Mouse (Mus musculus): ENCODE results near the gene Prelid1. TPM values are rescaled to one million over a fixed set of nuclear protein-coding genes. Genes with fewer than 3 reads are reported as not detected.

Gene Prelid1
- total and polyA plus RNA-seq, 3 experiments = 325 to 826 (median 733) TPM

GRCm38 (mm10) chr13:55361974-55362452 lies 41.7 kb downstream of the Prelid1 start:
- TF ChIP-seq GATA2 (IDR thresholded peaks at IDR 0.05; ENCODE audit: borderline replicate concordance, low read depth, low read length) = no peak
- TF ChIP-seq CTCF (IDR thresholded peaks at IDR 0.05; ENCODE audit: low read depth, low read length) = no peak
- TF ChIP-seq GATA1 (IDR thresholded peaks at IDR 0.05; ENCODE audit: borderline replicate concordance, low read length) = no peak
- TF ChIP-seq POLR2AphosphoS5 (IDR thresholded peaks at IDR 0.05; ENCODE audit: insufficient replicate concordance, low read depth, low read length) = no peak
- Histone ChIP-seq H3K4me1 (ENCODE audit: insufficient read depth, low read depth, low read length) (peaks cover 48% of the 10 kb centered on the region), H3K4me3 (ENCODE audit: low read depth, low read length) (peak overlapping the region; percentile 100), H3K36me3 (replicated peaks) (peaks cover 44% of the 10 kb centered on the region), H3K9me3 (replicated peaks) (no peaks in the 10 kb centered on the region), H3K27me3 (ENCODE audit: insufficient read depth, low read length) (no peaks in the 10 kb centered on the region; the same call in 1 of the 2 replicates)
- DNase-seq (ENCODE audit: low spot score) = no peak
- no peak for ATAC-seq (ENCODE audit: extremely low read depth, insufficient number of reproducible peaks, low FRiP score, poor library complexity, severe bottlenecking)

GRCm38 (mm10) chr13:55362453-55363060 lies 42.3 kb downstream of the Prelid1 start, which contains the start of gene Lman2:
Lman2 (minus strand) TSS chr13:55362783.
- H3K4me1 ChIP-seq (ENCODE audit: insufficient read depth, low read depth, low read length) = peaks cover 46% of the 10 kb centered on the region

GRCm38 (mm10) chr13:55368401-55368800 lies 48.1 kb downstream of the Prelid1 start:
- peaks cover 7% of the 10 kb centered on the region for H3K36me3 ChIP-seq (replicated peaks)

More at GRCm38 (mm10) chr13:55362453-55363060, 42.3 kb downstream of the Prelid1 start, which contains the start of gene Lman2:
- ATAC-seq (ENCODE audit: extremely low read depth, insufficient number of reproducible peaks, low FRiP score, poor library complexity, severe bottlenecking) = peak; percentile 94
- Histone ChIP-seq H3K4me3 (ENCODE audit: low read depth, low read length) (peak within 1 kb of the TSS; percentile 100), H3K9me3 (replicated peaks) (no peaks in the 10 kb centered on the region), H3K36me3 (replicated peaks) (peaks cover 38% of the 10 kb centered on the region), H3K27me3 (ENCODE audit: insufficient read depth, low read length) (no peaks in the 10 kb centered on the region; the same call in 1 of the 2 replicates)
- peak; percentile 89 for DNase-seq (ENCODE audit: low spot score)
- no peak for TF ChIP-seq TAL1 (conservative IDR thresholded peaks at IDR 0.05; ENCODE audit: low read depth, low read length)

DNA sequence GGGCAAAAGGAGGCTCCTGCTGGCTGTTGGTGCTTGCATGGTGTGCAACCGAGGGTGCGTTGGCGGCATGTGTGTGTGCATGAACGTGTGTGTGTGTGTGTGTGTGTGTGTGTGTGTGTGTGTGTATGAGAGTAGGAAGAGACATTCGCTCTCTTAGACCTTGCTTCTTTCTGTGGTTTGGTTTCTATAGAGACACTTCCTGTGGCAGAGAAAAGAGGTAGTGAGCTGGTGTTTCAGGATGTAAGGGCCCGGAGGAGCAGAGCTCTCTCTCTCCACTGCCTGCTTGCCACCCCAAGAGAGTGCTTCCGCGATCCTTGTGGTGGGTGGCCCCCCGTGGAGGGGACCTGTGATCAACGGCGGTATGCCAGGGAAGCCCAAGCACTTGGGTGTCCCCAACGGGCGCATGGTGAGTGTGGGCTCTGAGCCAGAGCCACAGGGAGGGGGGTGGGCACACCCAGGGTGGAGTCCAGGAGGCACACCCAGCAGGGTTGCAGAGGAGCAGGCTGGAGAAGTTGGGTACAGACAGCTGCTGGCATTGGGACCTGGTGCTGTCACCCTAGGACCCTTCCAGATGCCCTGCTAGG lies 49.3 kb downstream of the Prelid1 start, which contains the start of gene Rgs14:
TSS of gene Rgs14 (plus strand) at position 202 of the 584 bp plus-strand sequence.
- peak; percentile 84 for DNase-seq (ENCODE audit: low spot score)
- peak within 1 kb of the TSS; percentile 72 for H3K4me3 ChIP-seq (ENCODE audit: low read depth, low read length)

More at GRCm38 (mm10) chr13:55368401-55368800, 48.1 kb downstream of the Prelid1 start:
- Histone ChIP-seq H3K27me3 (ENCODE audit: insufficient read depth, low read length) (peaks cover 27% of the 10 kb centered on the region; the same call in 1 of the 2 replicates), H3K9me3 (replicated peaks) (no peaks in the 10 kb centered on the region), H3K4me1 (ENCODE audit: insufficient read depth, low read depth, low read length) (peaks cover 49% of the 10 kb centered on the region), H3K4me3 (ENCODE audit: low read depth, low read length) (no peak overlapping the region)
- DNase-seq (ENCODE audit: low spot score) (no peak), ATAC-seq (ENCODE audit: extremely low read depth, insufficient number of reproducible peaks, low FRiP score, poor library complexity, severe bottlenecking) (no peak)
- TF ChIP-seq CTCF (IDR thresholded peaks at IDR 0.05; ENCODE audit: low read depth, low read length) = no peak
- TF ChIP-seq GATA2 (IDR thresholded peaks at IDR 0.05; ENCODE audit: borderline replicate concordance, low read depth, low read length) = no peak
- no peak for TF ChIP-seq GATA1 (IDR thresholded peaks at IDR 0.05; ENCODE audit: borderline replicate concordance, low read length)
- no peak for TF ChIP-seq TAL1 (conservative IDR thresholded peaks at IDR 0.05; ENCODE audit: low read depth, low read length)
- no peak for TF ChIP-seq POLR2AphosphoS5 (IDR thresholded peaks at IDR 0.05; ENCODE audit: insufficient replicate concordance, low read depth, low read length)

GRCm38 (mm10) chr13:55370234-55370633 lies 49.9 kb downstream of the Prelid1 start:
- Histone ChIP-seq H3K36me3 (replicated peaks) (peaks cover 11% of the 10 kb centered on the region), H3K9me3 (replicated peaks) (no peaks in the 10 kb centered on the region), H3K4me3 (ENCODE audit: low read depth, low read length) (peak overlapping the region; percentile 72), H3K27me3 (ENCODE audit: insufficient read depth, low read length) (peaks cover 38% of the 10 kb centered on the region), H3K4me1 (ENCODE audit: insufficient read depth, low read depth, low read length) (peaks cover 49% of the 10 kb centered on the region)
- ATAC-seq (ENCODE audit: extremely low read depth, insufficient number of reproducible peaks, low FRiP score, poor library complexity, severe bottlenecking) (no peak), DNase-seq (ENCODE audit: low spot score) (no peak)
- TF ChIP-seq POLR2AphosphoS5 (IDR thresholded peaks at IDR 0.05; ENCODE audit: insufficient replicate concordance, low read depth, low read length) (no peak), CTCF (IDR thresholded peaks at IDR 0.05; ENCODE audit: low read depth, low read length) (no peak), GATA1 (IDR thresholded peaks at IDR 0.05; ENCODE audit: borderline replicate concordance, low read length) (no peak)

More for the DNA sequence above, 49.3 kb downstream of the Prelid1 start, which contains the start of gene Rgs14:
- Histone ChIP-seq H3K27me3 (ENCODE audit: insufficient read depth, low read length) (peaks cover 38% of the 10 kb centered on the region), H3K9me3 (replicated peaks) (no peaks in the 10 kb centered on the region), H3K4me1 (ENCODE audit: insufficient read depth, low read depth, low read length) (peaks cover 49% of the 10 kb centered on the region), H3K36me3 (replicated peaks) (peaks cover 11% of the 10 kb centered on the region)
- TF ChIP-seq CTCF (IDR thresholded peaks at IDR 0.05; ENCODE audit: low read depth, low read length) = no peak
- TF ChIP-seq GATA1 (IDR thresholded peaks at IDR 0.05; ENCODE audit: borderline replicate concordance, low read length) = no peak
- no peak for TF ChIP-seq POLR2AphosphoS5 (IDR thresholded peaks at IDR 0.05; ENCODE audit: insufficient replicate concordance, low read depth, low read length)
- ATAC-seq (ENCODE audit: extremely low read depth, insufficient number of reproducible peaks, low FRiP score, poor library complexity, severe bottlenecking) = peak; percentile 87

DNA sequence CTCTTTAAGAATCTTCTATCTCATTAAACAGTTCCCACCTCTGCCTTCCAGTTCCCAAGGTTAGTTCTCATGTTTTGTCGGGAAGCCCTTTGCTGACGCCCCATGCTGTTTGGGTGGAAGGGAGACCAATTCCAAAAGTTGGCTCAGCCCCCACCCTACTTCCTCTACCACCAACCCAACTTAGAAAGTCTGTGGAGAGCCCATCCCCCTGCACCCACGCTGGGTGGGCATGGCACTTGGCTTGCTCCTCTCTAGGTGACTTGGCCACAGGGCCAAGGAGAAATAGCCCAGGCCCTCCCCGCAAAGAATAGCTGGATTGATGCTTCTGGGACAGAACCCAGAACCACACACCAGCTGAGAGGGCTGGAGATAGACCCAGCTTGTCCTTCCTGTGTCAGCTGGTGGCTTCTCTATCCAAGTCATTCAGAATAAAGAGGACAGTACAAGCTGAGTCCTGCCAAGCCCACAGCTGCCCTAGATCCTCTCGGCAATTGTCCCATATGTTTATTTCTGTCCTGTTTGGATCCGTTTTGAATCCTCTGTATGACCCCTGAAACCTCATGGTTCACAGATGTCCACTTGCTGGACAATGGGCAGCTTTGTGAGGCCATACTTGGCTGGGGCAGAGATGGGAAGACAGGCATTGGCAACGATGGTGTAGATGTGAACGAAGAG lies 50.8 kb downstream of the Prelid1 start:
- Histone ChIP-seq H3K9me3 (replicated peaks) (no peaks in the 10 kb centered on the region), H3K4me3 (ENCODE audit: low read depth, low read length) (no peak overlapping the region), H3K36me3 (replicated peaks) (peaks cover 14% of the 10 kb centered on the region), H3K4me1 (ENCODE audit: insufficient read depth, low read depth, low read length) (peaks cover 49% of the 10 kb centered on the region), H3K27me3 (ENCODE audit: insufficient read depth, low read length) (peaks cover 46% of the 10 kb centered on the region)
- DNase-seq (ENCODE audit: low spot score) (no peak), ATAC-seq (ENCODE audit: extremely low read depth, insufficient number of reproducible peaks, low FRiP score, poor library complexity, severe bottlenecking) (no peak)
- TF ChIP-seq CTCF (IDR thresholded peaks at IDR 0.05; ENCODE audit: low read depth, low read length) (no peak), TAL1 (conservative IDR thresholded peaks at IDR 0.05; ENCODE audit: low read depth, low read length) (no peak), GATA1 (IDR thresholded peaks at IDR 0.05; ENCODE audit: borderline replicate concordance, low read length) (no peak), GATA2 (IDR thresholded peaks at IDR 0.05; ENCODE audit: borderline replicate concordance, low read depth, low read length) (no peak), POLR2AphosphoS5 (IDR thresholded peaks at IDR 0.05; ENCODE audit: insufficient replicate concordance, low read depth, low read length) (no peak)
